ENCODE assay signal across 8 mouse cellular contexts in the genomic region with DNA sequence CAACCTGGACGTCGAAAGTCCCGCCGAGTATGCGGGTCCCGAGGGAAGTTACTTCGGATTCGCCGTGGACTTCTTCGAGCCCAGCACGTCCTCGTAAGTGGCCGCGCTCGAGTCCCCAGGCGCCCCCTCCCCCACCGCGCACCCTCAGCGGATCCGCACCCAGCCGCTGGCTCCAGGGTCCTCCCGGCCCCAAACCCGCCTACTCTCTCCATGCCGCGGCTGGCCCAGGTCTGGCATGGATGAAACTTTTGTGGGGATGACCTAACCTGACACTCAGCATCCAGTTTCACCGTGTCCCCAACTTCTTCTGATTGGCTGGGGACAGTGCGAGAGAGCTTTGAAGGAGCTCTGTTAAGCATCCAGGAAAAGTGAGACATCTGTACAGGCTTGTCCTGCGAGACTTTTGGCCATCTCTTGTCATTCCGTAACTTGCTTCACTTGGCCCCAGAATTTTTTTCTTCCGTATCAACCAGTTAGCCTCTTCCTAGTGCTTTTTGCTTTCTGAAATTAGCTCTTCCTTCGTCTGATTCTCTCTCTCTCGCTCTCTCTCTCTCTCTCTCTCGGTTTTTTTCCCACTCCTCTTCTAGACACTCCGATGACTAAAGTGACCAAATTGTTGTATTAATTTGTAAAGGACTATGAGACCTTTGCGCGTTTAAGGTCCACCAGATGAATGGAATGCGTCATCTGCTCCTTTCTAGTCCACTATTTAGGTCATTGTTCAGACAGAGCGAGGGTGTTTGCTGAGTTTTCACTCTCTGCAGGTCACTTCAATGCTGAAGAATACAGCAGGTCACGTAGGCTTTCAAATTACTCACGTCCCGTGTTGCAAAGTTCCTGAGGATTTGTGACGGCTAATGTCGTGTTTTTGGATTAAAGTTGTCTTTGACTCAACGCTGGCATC. TPM values are rescaled to one million over a fixed set of nuclear protein-coding genes. Genes with fewer than 3 reads are reported as not detected.
DNase-seq lines count a peak whose midpoint lies in the region; ATAC-seq and TF ChIP-seq lines count a peak whose summit lies in the region.

No protein-coding gene starts in this region.

- H3K4me1 ChIP-seq in heart, adult 2 months (ENCODE audit: control insufficient read depth, insufficient read depth, low read length), result peaks cover 7% of the 10 kb centered on the region
- peaks cover 17% of the 10 kb centered on the region for H3K4me1 ChIP-seq in kidney, adult 2 months (ENCODE audit: control insufficient read depth, insufficient read depth, low read length)
- H3K4me1 ChIP-seq in liver, postnatal 0 days (ENCODE audit: insufficient read depth), result peaks cover 15% of the 10 kb centered on the region
- peaks cover 27% of the 10 kb centered on the region for H3K4me1 ChIP-seq in neural tube, embryonic 13.5 days (replicated peaks)

- peak; percentile 86 for DNase-seq in 3134 (ENCODE audit: extremely low read depth, insufficient read length, low spot score)
- peak; percentile 72 for DNase-seq in R1 (ENCODE audit: low read depth, low spot score)
- peak; percentile 74 for DNase-seq in embryo, embryonic 11 days
- DNase-seq in heart, adult 2 months, result peak; percentile 78 to 79
- DNase-seq in kidney, adult 2 months, result peak; percentile 75
- peak; percentile 63 for DNase-seq in liver, postnatal 0 days
- DNase-seq in thymus, postnatal 0 days (ENCODE audit: low spot score), result peak; percentile 53

- peak overlapping the region; percentile 85 for H3K4me2 ChIP-seq in liver, postnatal 0 days (ENCODE audit: low read depth, low read length)
- peak overlapping the region; percentile 94 for H3K4me2 ChIP-seq in neural tube, embryonic 13.5 days

- no peak for TF ChIP-seq CTCF in heart, adult 2 months (IDR thresholded peaks at IDR 0.05)
- TF ChIP-seq CTCF in kidney, adult 2 months (conservative IDR thresholded peaks at IDR 0.05; ENCODE audit: insufficient read depth, insufficient read length, low read depth, low read length), result no peak
- TF ChIP-seq CTCF in liver, postnatal 0 days (IDR thresholded peaks at IDR 0.05; ENCODE audit: low read depth), result no peak

- peak overlapping the region; percentile 99 for H3K9ac ChIP-seq in heart, adult 2 months (ENCODE audit: low read depth, low read length)
- H3K9ac ChIP-seq in liver, postnatal 0 days (replicated peaks), result peak overlapping the region; percentile 88
- H3K9ac ChIP-seq in neural tube, embryonic 13.5 days, result peak overlapping the region; percentile 83

- peak overlapping the region; percentile 75 for H3K4me3 ChIP-seq in heart, adult 2 months
- H3K4me3 ChIP-seq in kidney, adult 2 months (ENCODE audit: insufficient read depth, low read depth, low read length), result peak overlapping the region; percentile 93
- H3K4me3 ChIP-seq in liver, postnatal 0 days (ENCODE audit: low read depth, low read length), result peak overlapping the region; percentile 86
- H3K4me3 ChIP-seq in neural tube, embryonic 13.5 days, result peak overlapping the region; percentile 82

- WGBS in heart, adult 2 months, result 8% methylated on average over 44 of the region's 44 CpGs
- WGBS in kidney, adult 2 months, result 2% methylated on average over 44 of the region's 44 CpGs
- 8% methylated on average over 40 of the region's 44 CpGs for WGBS in liver, postnatal 0 days (ENCODE audit: insufficient replicate concordance)
- WGBS in neural tube, embryonic 13.5 days, result 2% methylated on average over 44 of the region's 44 CpGs

- no peaks in the 10 kb centered on the region for H3K36me3 ChIP-seq in heart, adult 2 months (ENCODE audit: control insufficient read depth, insufficient read depth, low read length)
- H3K36me3 ChIP-seq in kidney, adult 2 months (ENCODE audit: control insufficient read depth, insufficient read depth, low read length), result no peaks in the 10 kb centered on the region
- H3K36me3 ChIP-seq in liver, postnatal 0 days (replicated peaks; ENCODE audit: insufficient read depth, low read length), result no peaks in the 10 kb centered on the region
- H3K36me3 ChIP-seq in neural tube, embryonic 13.5 days, result no peaks in the 10 kb centered on the region

- TF ChIP-seq EP300 in heart, adult 2 months (IDR thresholded peaks at IDR 0.05; ENCODE audit: insufficient read depth, low read depth, low read length), result no peak
- no peak for TF ChIP-seq EP300 in liver, postnatal 0 days (IDR thresholded peaks at IDR 0.05; ENCODE audit: low read depth)

- H3K9me3 ChIP-seq in liver, postnatal 0 days (ENCODE audit: low read length), result no peaks in the 10 kb centered on the region
- H3K9me3 ChIP-seq in neural tube, embryonic 13.5 days, result no peaks in the 10 kb centered on the region

- peak; percentile 47 for ATAC-seq in liver, postnatal 0 days
- ATAC-seq in neural tube, embryonic 13.5 days (ENCODE audit: low read depth), result peak; percentile 83

- TF ChIP-seq POLR2A in heart, adult 2 months (IDR thresholded peaks at IDR 0.05; ENCODE audit: insufficient read depth, low read depth, low read length), result 0 out of 2 replicates have a peak, but pooled peaks have one; percentile 24
- no peak for TF ChIP-seq POLR2A in kidney, adult 2 months (IDR thresholded peaks at IDR 0.05; ENCODE audit: low read depth, low read length)

- no peaks in the 10 kb centered on the region for H3K27me3 ChIP-seq in heart, adult 2 months (ENCODE audit: control insufficient read depth, insufficient read depth, low read length)
- H3K27me3 ChIP-seq in kidney, adult 2 months (replicated peaks; ENCODE audit: control insufficient read depth, insufficient read depth, low read length), result no peaks in the 10 kb centered on the region
- no peaks in the 10 kb centered on the region for H3K27me3 ChIP-seq in liver, postnatal 0 days (ENCODE audit: insufficient read depth, low read length)
- H3K27me3 ChIP-seq in neural tube, embryonic 13.5 days, result no peaks in the 10 kb centered on the region; the same call in none of the 2 replicates

- H3K79me2 ChIP-seq in heart, adult 2 months (replicated peaks; ENCODE audit: control insufficient read depth, insufficient read depth, low read length), result no peaks in the 10 kb centered on the region

- intact Hi-C loops in heart, adult 2 months (cut with DNase I), result loop anchor here (1.0 to 5.0 kb wide), 6 partner anchors 11 to 80 kb away; a partner anchor contains a TSS

- peak overlapping the region; percentile 92 for H3K27ac ChIP-seq in heart, adult 2 months
- H3K27ac ChIP-seq in kidney, adult 2 months (ENCODE audit: insufficient read depth, low read depth, low read length), result peak overlapping the region; percentile 94
- peak overlapping the region; percentile 96 for H3K27ac ChIP-seq in liver, postnatal 0 days (ENCODE audit: low read depth)
- H3K27ac ChIP-seq in neural tube, embryonic 13.5 days (replicated peaks), result peak overlapping the region; percentile 90

RNA-seq across cellular contexts. Expression of a gene that starts 0.9 kb away (rescaled TPM):
- total RNA-seq in heart, adult 2 months (2021), result 10 to 100 TPM; 32.9 to 38.5 TPM
- 14.2 and 20.7 TPM in 2 replicates for polyA plus RNA-seq in heart, adult 2 months (2012; rRNA removed)
- polyA plus RNA-seq in kidney, adult 2 months (2012; rRNA removed), result 75.4 and 75.9 TPM in 2 replicates
- 25.1 and 26.5 TPM in 2 replicates for polyA plus RNA-seq in liver, postnatal 0 days (2015; fragmentation: Nextera tagmentation; extraction: Ambion mirVana)
- 32.7 and 36.2 TPM in 2 replicates for polyA plus RNA-seq in neural tube, embryonic 13.5 days (2015; fragmentation: Nextera tagmentation; extraction: Ambion mirVana)
- polyA plus RNA-seq in thymus, postnatal 0 days (2015; fragmentation: Nextera tagmentation; extraction: Ambion mirVana), result 43.3 and 54.9 TPM in 2 replicates

Comparison
In these comparisons a context has a peak if more than half of its experiments do, and no peak if none do; other contexts are left out.
1. Peak in every context shown above with its lines: DNase-seq, ATAC-seq, H3K4me3 ChIP-seq and H3K27ac ChIP-seq.